Mouse (Mus musculus): Measurements from ENCODE around the gene Ankrd63.

- no peak for TF ChIP-seq POLR2A (IDR thresholded peaks at IDR 0.05; ENCODE audit: low read depth, low read length)
- no peak for TF ChIP-seq CTCF (IDR thresholded peaks at IDR 0.05; ENCODE audit: borderline replicate concordance, insufficient read depth, low read length)
Observed at GRCm38 (mm10) chr2:118706436-118706835, 2.7 kb upstream of the Ankrd63 start.
